Mouse (Mus musculus): ENCODE measurements around the gene Osbpl10. TPM values are rescaled to one million over a fixed set of nuclear protein-coding genes. Genes with fewer than 3 reads are reported as not detected.

Gene Osbpl10
- polyA plus RNA-seq, 1 experiment from 2014 or later = 0.07 TPM

- no peak overlapping the region for H3K4me2 ChIP-seq (ENCODE audit: low read depth, low read length)
- H3K27me3 ChIP-seq (ENCODE audit: insufficient read depth, low read length) = no peaks in the 10 kb centered on the region
- ATAC-seq = no peak
- no peaks in the 10 kb centered on the region for H3K4me1 ChIP-seq (ENCODE audit: insufficient read depth)
- H3K27ac ChIP-seq (ENCODE audit: low read depth) = no peak overlapping the region
- 73% methylated on average over 7 of the region's 7 CpGs for WGBS (ENCODE audit: insufficient replicate concordance)
- no peaks in the 10 kb centered on the region for H3K9me3 ChIP-seq (ENCODE audit: low read length)
- no peaks in the 10 kb centered on the region for H3K36me3 ChIP-seq (replicated peaks; ENCODE audit: insufficient read depth, low read length)
- DNase-seq = no peak
- no peak overlapping the region for H3K9ac ChIP-seq (replicated peaks)
- no peak overlapping the region for H3K4me3 ChIP-seq (ENCODE audit: low read depth, low read length)
- TF ChIP-seq CTCF (IDR thresholded peaks at IDR 0.05; ENCODE audit: low read depth) (no peak), EP300 (IDR thresholded peaks at IDR 0.05; ENCODE audit: low read depth) (no peak)
Observed at GRCm38 (mm10) chr9:115224744-115225354, 246.5 kb downstream of the Osbpl10 start.

DNA sequence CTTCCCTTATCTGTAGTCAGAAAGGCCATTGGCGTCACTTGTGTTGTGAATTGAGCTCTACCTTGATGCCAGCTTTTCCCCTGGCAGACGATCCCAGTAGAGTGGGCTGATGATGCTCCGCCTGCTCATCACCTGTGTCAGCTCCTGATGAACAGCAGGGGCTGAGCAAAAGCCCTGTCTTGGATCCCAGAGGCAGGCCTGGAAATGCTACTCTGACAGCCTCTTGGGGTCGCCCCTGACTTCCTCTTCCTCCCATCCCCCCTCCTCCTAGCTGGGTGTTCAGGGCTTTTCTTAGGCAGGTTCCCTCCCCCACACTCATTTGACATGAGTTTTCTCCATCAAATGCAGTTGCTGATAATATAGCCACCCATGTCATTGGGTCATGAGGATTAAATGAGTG lies 250.8 kb downstream of the Osbpl10 start:
- Histone ChIP-seq H3K27me3 (ENCODE audit: insufficient read depth, low read length) (no peaks in the 10 kb centered on the region), H3K9ac (replicated peaks) (no peak overlapping the region), H3K4me1 (ENCODE audit: insufficient read depth) (no peaks in the 10 kb centered on the region), H3K27ac (ENCODE audit: low read depth) (no peak overlapping the region), H3K4me2 (ENCODE audit: low read depth, low read length) (no peak overlapping the region), H3K9me3 (ENCODE audit: low read length) (no peaks in the 10 kb centered on the region), H3K36me3 (replicated peaks; ENCODE audit: insufficient read depth, low read length) (no peaks in the 10 kb centered on the region), H3K4me3 (ENCODE audit: low read depth, low read length) (no peak overlapping the region)
- TF ChIP-seq CTCF (IDR thresholded peaks at IDR 0.05; ENCODE audit: low read depth) (no peak), EP300 (IDR thresholded peaks at IDR 0.05; ENCODE audit: low read depth) (no peak)
- DNase-seq (no peak), ATAC-seq (no peak)
- 58% methylated on average over 4 of the region's 4 CpGs for WGBS (ENCODE audit: insufficient replicate concordance)

- no peak overlapping the region for H3K4me2 ChIP-seq (ENCODE audit: low read depth, low read length)
- no peak for DNase-seq
- no peak for ATAC-seq
- no peaks in the 10 kb centered on the region for H3K9me3 ChIP-seq (ENCODE audit: low read length)
- H3K27ac ChIP-seq (ENCODE audit: low read depth) = no peak overlapping the region
- H3K9ac ChIP-seq (replicated peaks) = no peak overlapping the region
- no peaks in the 10 kb centered on the region for H3K4me1 ChIP-seq (ENCODE audit: insufficient read depth)
- WGBS (ENCODE audit: insufficient replicate concordance) = 73% methylated on average over 10 of the region's 10 CpGs
- H3K4me3 ChIP-seq (ENCODE audit: low read depth, low read length) = no peak overlapping the region
- no peaks in the 10 kb centered on the region for H3K36me3 ChIP-seq (replicated peaks; ENCODE audit: insufficient read depth, low read length)
- no peaks in the 10 kb centered on the region for H3K27me3 ChIP-seq (ENCODE audit: insufficient read depth, low read length)
- TF ChIP-seq EP300 (IDR thresholded peaks at IDR 0.05; ENCODE audit: low read depth) (no peak), CTCF (IDR thresholded peaks at IDR 0.05; ENCODE audit: low read depth) (no peak)
Observed at GRCm38 (mm10) chr9:115229676-115230075, 251.3 kb downstream of the Osbpl10 start.

DNA sequence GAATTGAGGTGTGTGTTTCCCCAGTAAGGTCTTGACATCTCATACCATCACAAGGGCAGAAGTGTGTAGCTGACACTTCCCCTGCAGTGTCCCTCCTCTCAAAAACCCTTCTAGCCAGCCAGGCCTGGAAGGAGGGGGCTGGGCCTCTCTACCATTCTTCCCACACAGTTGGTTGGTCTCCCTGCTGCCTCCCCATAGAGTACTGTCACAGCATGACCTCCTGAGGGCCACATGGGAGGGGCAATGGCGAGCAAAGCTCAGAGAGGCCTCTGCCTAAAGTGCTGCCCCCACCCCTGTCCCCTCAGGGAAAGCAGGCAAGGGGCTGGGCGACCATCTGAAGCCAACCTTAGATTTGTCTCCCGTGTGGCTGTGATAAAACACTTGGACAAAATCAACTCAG lies 251.8 kb downstream of the Osbpl10 start:
- DNase-seq = no peak
- WGBS (ENCODE audit: insufficient replicate concordance) = 42% methylated on average over 3 of the region's 3 CpGs
- Histone ChIP-seq H3K27me3 (ENCODE audit: insufficient read depth, low read length) (no peaks in the 10 kb centered on the region), H3K4me1 (ENCODE audit: insufficient read depth) (no peaks in the 10 kb centered on the region), H3K27ac (ENCODE audit: low read depth) (no peak overlapping the region), H3K4me2 (ENCODE audit: low read depth, low read length) (no peak overlapping the region), H3K36me3 (replicated peaks; ENCODE audit: insufficient read depth, low read length) (no peaks in the 10 kb centered on the region), H3K4me3 (ENCODE audit: low read depth, low read length) (no peak overlapping the region), H3K9me3 (ENCODE audit: low read length) (no peaks in the 10 kb centered on the region), H3K9ac (replicated peaks) (no peak overlapping the region)
- no peak for TF ChIP-seq EP300 (IDR thresholded peaks at IDR 0.05; ENCODE audit: low read depth)
- ATAC-seq = no peak

GRCm38 (mm10) chr9:115231476-115231875 lies 253.1 kb downstream of the Osbpl10 start:
- TF ChIP-seq CTCF (IDR thresholded peaks at IDR 0.05; ENCODE audit: low read depth) (no peak), EP300 (IDR thresholded peaks at IDR 0.05; ENCODE audit: low read depth) (no peak)
- H3K27ac ChIP-seq (ENCODE audit: low read depth) = no peak overlapping the region
- no peak overlapping the region for H3K4me3 ChIP-seq (ENCODE audit: low read depth, low read length)
- no peaks in the 10 kb centered on the region for H3K27me3 ChIP-seq (ENCODE audit: insufficient read depth, low read length)
- ATAC-seq (no peak), DNase-seq (no peak)
- WGBS (ENCODE audit: insufficient replicate concordance) = 75% methylated on average over 3 of the region's 3 CpGs
- no peaks in the 10 kb centered on the region for H3K4me1 ChIP-seq (ENCODE audit: insufficient read depth)
- no peaks in the 10 kb centered on the region for H3K36me3 ChIP-seq (replicated peaks; ENCODE audit: insufficient read depth, low read length)
- no peak overlapping the region for H3K9ac ChIP-seq (replicated peaks)
- no peaks in the 10 kb centered on the region for H3K9me3 ChIP-seq (ENCODE audit: low read length)
- H3K4me2 ChIP-seq (ENCODE audit: low read depth, low read length) = no peak overlapping the region

DNA sequence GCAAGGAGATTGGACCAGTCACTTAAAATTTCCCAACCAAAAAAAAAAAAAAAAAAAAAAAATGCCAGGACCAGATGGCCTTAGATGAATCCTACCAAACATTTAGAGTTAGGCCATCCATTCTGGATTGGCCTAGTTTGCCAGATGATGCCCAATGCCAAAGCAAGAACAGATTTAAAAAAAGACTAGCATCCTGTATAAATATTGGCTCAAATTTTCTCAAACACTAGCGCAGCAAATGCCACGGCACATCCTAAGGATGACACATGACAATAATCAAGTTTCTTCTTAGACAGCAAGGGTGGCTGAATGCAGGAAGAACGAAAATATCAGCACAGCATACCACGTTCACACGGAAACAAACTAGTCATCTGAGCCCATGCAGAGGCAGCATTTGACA lies 255.4 kb downstream of the Osbpl10 start:
- H3K4me3 ChIP-seq (ENCODE audit: low read depth, low read length) = no peak overlapping the region
- H3K27ac ChIP-seq (ENCODE audit: low read depth) = no peak overlapping the region
- no peaks in the 10 kb centered on the region; the same call in 1 of the 2 replicates for H3K4me1 ChIP-seq (ENCODE audit: insufficient read depth)
- TF ChIP-seq EP300 (IDR thresholded peaks at IDR 0.05; ENCODE audit: low read depth) (no peak), CTCF (IDR thresholded peaks at IDR 0.05; ENCODE audit: low read depth) (no peak)
- no peak overlapping the region for H3K9ac ChIP-seq (replicated peaks)
- no peaks in the 10 kb centered on the region for H3K36me3 ChIP-seq (replicated peaks; ENCODE audit: insufficient read depth, low read length)
- ATAC-seq = no peak
- DNase-seq = no peak
- no peaks in the 10 kb centered on the region for H3K27me3 ChIP-seq (ENCODE audit: insufficient read depth, low read length)
- no peak overlapping the region for H3K4me2 ChIP-seq (ENCODE audit: low read depth, low read length)
- 76% methylated on average over 5 of the region's 5 CpGs for WGBS (ENCODE audit: insufficient replicate concordance)
- no peaks in the 10 kb centered on the region for H3K9me3 ChIP-seq (ENCODE audit: low read length)

DNA sequence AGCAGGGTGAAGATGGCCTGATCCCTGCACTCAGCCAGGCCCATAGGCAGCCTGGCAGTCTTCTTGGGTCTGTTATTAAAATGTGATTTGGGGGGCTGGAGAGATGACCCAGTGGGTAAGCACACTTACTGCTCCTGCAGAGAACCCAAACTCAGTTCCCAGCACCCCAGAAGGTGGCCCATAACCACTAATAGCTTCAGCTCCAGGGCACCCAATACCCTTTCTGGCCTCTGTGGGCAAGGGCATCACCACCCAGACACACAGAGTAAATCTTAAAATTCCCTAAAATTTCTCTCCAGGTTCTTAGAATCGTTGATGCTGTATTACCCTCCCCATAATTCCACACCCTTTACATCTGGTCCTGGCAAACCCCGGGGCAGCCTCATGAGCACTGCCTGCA lies 256.2 kb downstream of the Osbpl10 start:
- Histone ChIP-seq H3K27me3 (ENCODE audit: insufficient read depth, low read length) (no peaks in the 10 kb centered on the region), H3K4me1 (ENCODE audit: insufficient read depth) (no peaks in the 10 kb centered on the region; the same call in 1 of the 2 replicates), H3K9me3 (ENCODE audit: low read length) (no peaks in the 10 kb centered on the region), H3K9ac (replicated peaks) (no peak overlapping the region), H3K27ac (ENCODE audit: low read depth) (no peak overlapping the region), H3K36me3 (replicated peaks; ENCODE audit: insufficient read depth, low read length) (no peaks in the 10 kb centered on the region), H3K4me2 (ENCODE audit: low read depth, low read length) (no peak overlapping the region), H3K4me3 (ENCODE audit: low read depth, low read length) (no peak overlapping the region)
- no peak for DNase-seq
- 74% methylated on average over 2 of the region's 2 CpGs for WGBS (ENCODE audit: insufficient replicate concordance)
- TF ChIP-seq CTCF (IDR thresholded peaks at IDR 0.05; ENCODE audit: low read depth) (no peak), EP300 (IDR thresholded peaks at IDR 0.05; ENCODE audit: low read depth) (no peak)
- ATAC-seq = no peak

Data from liver, postnatal 0 days (tissue).